Mouse (Mus musculus) heart, embryonic 10.5 days (tissue): ENCODE results near the gene St6galnac6. TPM values are rescaled to one million over a fixed set of nuclear protein-coding genes. Genes with fewer than 3 reads are reported as not detected.

Experiments
- DNase-seq: peaks from one replicate; pipeline ENCODE4 v3.0.0-alpha.2; 2017; ENCODE audit warnings: low spot score
- H3K27ac ChIP-seq: fragments of 300-500 bp; sonication (generic); 2 replicates; pipeline ENCODE4 v1.5.1; 2016; ENCODE audit warnings: mild to moderate bottlenecking
- H3K27me3 ChIP-seq: fragments of 300-500 bp; sonication (generic); 2 replicates; pipeline ENCODE4 v1.6.1; 2016; ENCODE audit warnings: mild to moderate bottlenecking; ENCODE audit not compliant: poor library complexity, insufficient read depth, severe bottlenecking
- H3K36me3 ChIP-seq: fragments of 300-500 bp; sonication (generic); 2 replicates; pipeline ENCODE4 v1.6.1; 2016; ENCODE audit warnings: mild to moderate bottlenecking, moderate library complexity
- H3K4me1 ChIP-seq: fragments of 300-500 bp; sonication (generic); 2 replicates; pipeline ENCODE4 v1.6.1; 2016; ENCODE audit warnings: mild to moderate bottlenecking
- H3K4me3 ChIP-seq: fragments of 300-500 bp; sonication (generic); 2 replicates; pipeline ENCODE4 v1.5.1; 2016; ENCODE audit warnings: mild to moderate bottlenecking, moderate library complexity
- H3K9me3 ChIP-seq: fragments of 300-500 bp; sonication (generic); 2 replicates; pipeline ENCODE4 v1.6.1; 2016; ENCODE audit warnings: mild to moderate bottlenecking, moderate library complexity
- WGBS: fragments of 180-500 bp; shearing (Covaris S2); methylation state at CpG from one replicate; pipeline ENCODE4 v1.1.7; 2016; 5-methylcytosine and 5-hydroxymethylcytosine counted together
- polyA plus RNA-seq: library from polyadenylated mRNA; unstranded; fragments of >200 nt; fragmentation: Nextera tagmentation; extraction: Ambion mirVana; gene quantifications from 2 replicates; pipeline ENCODE4 v1.2.1, GENCODE M21; 2016

St6galnac6 gene
- polyA plus RNA-seq, 1 experiment from 2014 or later, result 25.1 TPM

GRCm38 (mm10) chr2:32627266-32628043 lies 27.9 kb downstream of the St6galnac6 start:
- Histone ChIP-seq H3K36me3 (peaks cover 27% of the 10 kb centered on the region), H3K4me3 (peak overlapping the region; percentile 53), H3K27ac (peak overlapping the region; percentile 91), H3K27me3 (no peaks in the 10 kb centered on the region), H3K9me3 (no peaks in the 10 kb centered on the region), H3K4me1 (peaks cover 82% of the 10 kb centered on the region)
- WGBS, result 56% methylated on average over 20 of the region's 20 CpGs
- no peak for DNase-seq

- H3K9me3 ChIP-seq, result no peaks in the 10 kb centered on the region
- peaks cover 78% of the 10 kb centered on the region for H3K4me1 ChIP-seq
- peaks cover 32% of the 10 kb centered on the region for H3K36me3 ChIP-seq
- peak overlapping the region; percentile 91 for H3K27ac ChIP-seq
- 41% methylated on average over 4 of the region's 4 CpGs for WGBS
- DNase-seq, result no peak
- H3K27me3 ChIP-seq, result no peaks in the 10 kb centered on the region
- peak overlapping the region; percentile 53 for H3K4me3 ChIP-seq
Observed at GRCm38 (mm10) chr2:32628044-32628550, 28.6 kb downstream of the St6galnac6 start.

DNA sequence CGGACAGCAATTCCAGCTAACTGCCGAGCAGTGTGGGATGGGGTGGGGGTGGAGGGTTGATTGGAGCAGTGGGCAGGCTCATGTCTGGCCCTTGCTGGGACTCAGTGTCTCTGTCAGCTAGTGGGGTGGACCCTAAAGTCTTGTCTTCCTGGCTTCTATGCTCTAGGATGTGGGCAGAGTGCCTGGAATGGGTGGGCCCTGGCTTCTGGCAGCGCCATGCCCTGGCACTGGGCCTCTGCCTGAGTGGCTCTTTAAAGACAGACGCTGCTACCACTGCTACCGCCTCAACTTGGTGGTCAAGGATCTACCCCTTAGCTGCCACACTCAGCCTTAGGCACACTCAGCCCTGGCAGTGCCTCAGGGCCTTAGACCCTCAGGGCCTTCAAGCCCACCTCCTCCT lies 29.2 kb downstream of the St6galnac6 start:
- 35% methylated on average over 5 of the region's 5 CpGs for WGBS

DNA sequence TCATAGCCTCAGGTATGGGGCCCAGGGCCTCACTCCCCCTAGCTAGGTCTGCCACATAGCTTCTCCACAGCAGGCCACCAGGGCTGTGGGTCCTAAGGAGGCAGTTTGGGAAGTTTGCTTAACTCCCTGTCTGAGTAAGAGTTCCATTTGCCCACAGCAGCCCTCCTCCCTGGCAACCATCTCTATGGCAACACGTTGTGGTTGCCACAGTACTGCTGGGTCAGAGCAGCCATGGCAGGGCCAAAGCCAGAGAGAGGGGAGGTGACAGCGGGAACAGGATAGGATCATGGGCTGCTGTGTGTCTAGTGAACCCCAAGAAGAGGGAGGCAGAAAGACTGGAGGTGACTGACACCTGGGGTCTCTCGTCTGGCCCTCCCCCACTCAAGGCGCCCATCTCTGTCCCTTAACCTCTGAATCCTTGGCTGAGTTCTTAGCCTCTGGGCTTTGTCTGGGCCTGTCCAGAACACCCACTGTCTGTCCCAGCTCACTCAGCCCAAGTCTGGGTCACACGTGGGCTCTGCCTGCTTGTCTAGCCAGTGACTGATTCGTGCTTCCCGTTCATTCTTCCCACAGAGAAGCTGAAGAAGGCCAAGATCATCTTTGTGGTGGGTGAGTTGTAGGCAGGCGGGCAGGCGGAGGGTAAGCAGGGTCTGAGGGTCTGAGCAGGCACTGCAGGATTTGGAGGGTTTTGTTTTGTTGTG lies 29.9 kb downstream of the St6galnac6 start:
- 46% methylated on average over 9 of the region's 9 CpGs for WGBS
- peaks cover 81% of the 10 kb centered on the region for H3K4me1 ChIP-seq
- no peaks in the 10 kb centered on the region for H3K27me3 ChIP-seq
- H3K9me3 ChIP-seq, result no peaks in the 10 kb centered on the region
- H3K36me3 ChIP-seq, result peaks cover 44% of the 10 kb centered on the region
- peak overlapping the region; percentile 53 for H3K4me3 ChIP-seq
- DNase-seq, result no peak
- peak overlapping the region; percentile 91 for H3K27ac ChIP-seq

More for the DNA sequence above, 29.2 kb downstream of the St6galnac6 start:
- DNase-seq, result no peak
- Histone ChIP-seq H3K27ac (peak overlapping the region; percentile 91), H3K36me3 (peaks cover 37% of the 10 kb centered on the region), H3K27me3 (no peaks in the 10 kb centered on the region), H3K4me3 (peak overlapping the region; percentile 53), H3K4me1 (peaks cover 83% of the 10 kb centered on the region), H3K9me3 (no peaks in the 10 kb centered on the region)

DNA sequence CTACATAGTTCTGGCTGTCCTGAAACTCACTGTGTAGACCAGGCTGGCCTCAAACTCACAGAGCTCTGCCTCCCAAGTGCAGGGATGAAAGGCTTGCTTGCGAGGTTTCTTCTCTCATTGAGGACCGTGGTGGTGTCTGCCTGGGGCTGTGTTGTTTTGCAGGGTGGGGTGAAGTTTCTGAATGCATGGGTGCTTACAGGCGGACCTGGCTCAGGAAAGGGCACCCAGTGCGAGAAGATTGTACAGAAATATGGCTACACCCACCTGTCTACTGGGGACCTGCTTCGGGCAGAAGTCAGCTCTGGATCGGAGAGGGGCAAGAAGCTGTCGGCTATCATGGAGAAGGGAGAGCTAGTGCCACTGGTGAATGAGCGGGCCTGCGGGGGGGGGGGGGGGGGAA lies 30.5 kb downstream of the St6galnac6 start:
- Histone ChIP-seq H3K36me3 (peaks cover 50% of the 10 kb centered on the region), H3K4me3 (no peak overlapping the region), H3K27me3 (no peaks in the 10 kb centered on the region), H3K4me1 (peaks cover 76% of the 10 kb centered on the region), H3K9me3 (no peaks in the 10 kb centered on the region), H3K27ac (peak overlapping the region; percentile 91; the same call in 1 of the 2 replicates)
- no peak for DNase-seq
- WGBS, result 79% methylated on average over 8 of the region's 9 CpGs

DNA sequence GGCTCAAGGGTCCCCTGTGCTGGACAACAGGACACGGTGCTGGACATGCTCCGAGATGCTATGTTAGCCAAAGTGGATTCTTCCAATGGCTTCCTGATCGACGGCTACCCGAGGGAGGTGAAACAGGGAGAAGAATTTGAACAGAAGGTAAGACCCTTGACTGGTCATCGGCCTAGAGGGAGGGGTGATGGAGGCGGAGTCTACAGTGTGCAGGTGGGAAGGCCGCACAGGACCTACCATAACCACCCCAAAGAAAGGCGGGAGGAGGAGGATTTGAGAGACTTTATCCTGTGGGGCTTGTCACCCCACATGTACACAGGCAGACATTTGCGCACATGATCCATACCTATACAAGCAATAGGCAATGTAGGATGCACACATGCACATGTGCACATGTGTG lies 31.5 kb downstream of the St6galnac6 start:
- peaks cover 66% of the 10 kb centered on the region for H3K4me1 ChIP-seq
- peaks cover 52% of the 10 kb centered on the region for H3K36me3 ChIP-seq
- H3K4me3 ChIP-seq, result no peak overlapping the region
- H3K27ac ChIP-seq, result 0 out of 2 replicates have a peak overlapping the region, but pooled peaks have one; percentile 56
- WGBS, result 84% methylated on average over 10 of the region's 10 CpGs
- no peaks in the 10 kb centered on the region for H3K9me3 ChIP-seq
- no peak for DNase-seq
- H3K27me3 ChIP-seq, result no peaks in the 10 kb centered on the region

DNA sequence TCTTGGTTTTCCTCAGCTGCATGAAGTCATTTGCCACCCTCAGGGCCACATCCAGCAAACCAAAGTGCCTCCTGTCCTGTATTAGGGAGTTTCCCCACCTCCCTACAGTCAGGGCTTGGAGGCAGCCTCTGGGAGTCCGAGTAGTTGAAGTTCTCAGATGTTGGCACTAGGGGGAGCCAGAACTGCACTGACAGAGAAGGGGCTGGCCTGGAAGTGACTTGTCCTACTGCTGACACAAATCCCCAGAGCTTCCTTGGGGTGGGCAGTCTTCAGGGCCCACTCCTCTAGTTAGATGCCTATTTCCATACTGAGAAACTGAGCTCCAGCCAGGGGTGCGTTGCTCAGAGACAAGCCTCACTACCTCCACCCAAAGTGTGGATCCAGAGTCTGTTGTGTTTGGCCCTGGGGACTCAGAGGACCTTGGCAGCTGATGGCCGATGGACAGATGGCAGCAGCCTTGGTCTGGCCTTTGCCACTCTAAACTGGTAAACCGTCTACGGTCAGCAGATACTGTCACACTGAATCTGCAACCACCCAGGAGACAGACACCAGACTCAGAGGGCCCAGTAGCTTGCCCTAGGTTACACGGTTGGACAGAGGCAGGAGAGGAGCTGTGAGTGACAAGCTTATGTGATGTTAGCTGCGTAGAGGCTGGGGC lies 32.4 kb downstream of the St6galnac6 start:
- H3K4me3 ChIP-seq, result no peak overlapping the region
- peak overlapping the region; percentile 56 for H3K27ac ChIP-seq
- peaks cover 52% of the 10 kb centered on the region for H3K36me3 ChIP-seq
- H3K4me1 ChIP-seq, result peaks cover 66% of the 10 kb centered on the region
- DNase-seq, result no peak
- H3K9me3 ChIP-seq, result no peaks in the 10 kb centered on the region
- H3K27me3 ChIP-seq, result no peaks in the 10 kb centered on the region
- WGBS, result 40% methylated on average over 7 of the region's 7 CpGs

DNA sequence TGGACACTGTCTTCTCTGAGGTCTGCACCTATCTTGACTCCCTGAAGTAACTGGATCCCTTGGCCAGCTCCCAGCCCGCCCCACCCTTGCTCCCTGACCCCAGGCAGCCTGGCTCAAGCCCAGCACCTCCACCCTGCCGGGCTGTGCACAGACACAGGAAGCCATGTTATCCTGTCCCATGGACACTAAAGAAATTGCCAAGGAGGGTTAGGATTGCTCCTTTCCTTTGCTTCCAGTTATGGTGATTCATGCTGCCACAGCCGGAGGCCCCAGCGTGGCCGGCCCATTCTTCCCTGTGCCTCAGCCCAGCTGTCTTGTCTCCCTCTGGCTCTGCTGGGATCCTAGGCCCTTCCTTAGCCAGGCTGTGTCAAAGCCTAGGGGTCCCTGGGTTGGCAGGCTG lies 34.2 kb downstream of the St6galnac6 start:
- Histone ChIP-seq H3K27me3 (no peaks in the 10 kb centered on the region), H3K9me3 (no peaks in the 10 kb centered on the region), H3K4me3 (no peak overlapping the region), H3K36me3 (peaks cover 52% of the 10 kb centered on the region), H3K27ac (peak overlapping the region; percentile 76), H3K4me1 (peaks cover 61% of the 10 kb centered on the region)
- DNase-seq, result no peak
- WGBS, result 71% methylated on average over 5 of the region's 5 CpGs

GRCm38 (mm10) chr2:32634277-32635105 lies 35.0 kb downstream of the St6galnac6 start:
- Histone ChIP-seq H3K4me3 (no peak overlapping the region), H3K4me1 (peaks cover 53% of the 10 kb centered on the region), H3K27me3 (no peaks in the 10 kb centered on the region), H3K9me3 (no peaks in the 10 kb centered on the region), H3K36me3 (peaks cover 52% of the 10 kb centered on the region), H3K27ac (peak overlapping the region; percentile 63; the same call in 1 of the 2 replicates)
- no peak for DNase-seq
- WGBS, result 81% methylated on average over 10 of the region's 10 CpGs

DNA sequence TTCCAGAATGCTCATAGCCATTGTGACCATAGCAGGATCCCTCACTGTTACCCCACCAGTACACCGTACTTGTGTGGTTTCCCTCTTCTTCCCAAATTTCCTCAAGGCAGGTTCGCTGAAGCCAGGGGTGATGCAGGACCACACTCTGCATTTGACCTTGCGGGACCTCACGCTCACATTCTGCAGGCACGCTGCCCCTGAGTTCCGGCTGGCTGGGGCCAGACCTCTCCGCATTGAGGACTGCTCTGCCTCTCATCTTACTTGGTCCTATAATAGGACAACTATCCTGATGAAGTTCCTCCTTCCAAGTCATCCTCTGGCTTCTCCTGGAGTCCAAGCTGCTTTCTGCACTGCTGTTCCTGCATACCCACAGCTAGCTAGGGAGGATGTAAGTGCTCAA lies 37.1 kb downstream of the St6galnac6 start:
- Histone ChIP-seq H3K27me3 (no peaks in the 10 kb centered on the region), H3K27ac (peak overlapping the region; percentile 69), H3K36me3 (peaks cover 34% of the 10 kb centered on the region), H3K4me1 (peaks cover 54% of the 10 kb centered on the region), H3K9me3 (no peaks in the 10 kb centered on the region), H3K4me3 (no peak overlapping the region)
- WGBS, result 77% methylated on average over 7 of the region's 7 CpGs
- no peak for DNase-seq

- peaks cover 55% of the 10 kb centered on the region for H3K4me1 ChIP-seq
Observed at GRCm38 (mm10) chr2:32637778-32638281, 38.3 kb downstream of the St6galnac6 start.

GRCm38 (mm10) chr2:32639632-32640031 lies 40.1 kb downstream of the St6galnac6 start:
- Histone ChIP-seq H3K4me3 (no peak overlapping the region), H3K9me3 (no peaks in the 10 kb centered on the region), H3K4me1 (peaks cover 61% of the 10 kb centered on the region), H3K27me3 (no peaks in the 10 kb centered on the region), H3K36me3 (peaks cover 5% of the 10 kb centered on the region), H3K27ac (peak overlapping the region; percentile 52)
- 52% methylated on average over 1 of the region's 1 CpGs for WGBS
- DNase-seq, result no peak

More at GRCm38 (mm10) chr2:32637778-32638281, 38.3 kb downstream of the St6galnac6 start:
- Histone ChIP-seq H3K9me3 (no peaks in the 10 kb centered on the region), H3K4me3 (peak overlapping the region; percentile 24), H3K36me3 (peaks cover 23% of the 10 kb centered on the region), H3K27me3 (no peaks in the 10 kb centered on the region), H3K27ac (peak overlapping the region; percentile 84)
- no peak for DNase-seq
- WGBS, result 16% methylated on average over 11 of the region's 11 CpGs
